Mouse (Mus musculus) neural tube, embryonic 10.5 days (tissue): ENCODE measurements around the gene Gm49776.

Experiments
- DNase-seq: peaks from one replicate; pipeline ENCODE4 v3.0.0-alpha.2; 2017; ENCODE audit warnings: low spot score; ENCODE audit errors: extremely low spot score

The Gm49776 gene

DNA sequence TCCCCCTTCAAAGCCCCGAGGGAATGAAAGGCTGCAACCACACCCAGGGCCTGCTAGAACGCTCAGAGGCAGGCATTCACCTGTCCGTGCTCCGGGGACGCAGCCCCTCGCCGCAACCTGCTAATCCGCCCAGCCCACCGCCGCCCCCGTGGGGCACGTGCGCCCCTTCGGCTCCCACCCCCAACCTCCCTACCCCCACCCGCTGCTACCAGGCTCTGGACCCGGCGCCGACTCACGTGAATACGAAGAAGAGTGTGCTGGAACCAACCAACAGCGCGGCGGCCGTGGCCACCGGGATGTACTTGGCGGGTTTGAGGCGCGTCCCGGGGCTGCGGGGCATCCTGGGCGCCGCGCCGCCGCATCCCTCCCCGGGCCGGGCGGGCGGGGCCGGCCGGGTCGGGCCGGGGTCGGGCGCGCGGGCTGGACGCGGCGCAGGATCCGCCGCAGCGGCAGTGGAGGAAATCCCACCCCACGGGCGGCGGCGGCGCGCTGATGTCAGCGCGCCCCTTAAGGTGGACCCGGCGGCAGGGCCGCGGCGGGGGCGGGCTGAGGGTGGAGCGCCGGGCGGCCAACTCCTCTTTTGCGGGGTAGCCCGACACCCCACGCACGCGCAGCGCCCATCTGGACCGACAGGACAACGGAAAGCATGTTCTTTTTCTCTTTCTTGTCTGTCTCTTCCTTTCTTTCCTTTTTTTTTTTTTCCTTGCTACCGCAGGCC lies 23.3 kb downstream of the Gm49776 start, which contains the start of gene Zdhhc8:
Zdhhc8 (minus strand) TSS at position 466 of the 718 bp plus-strand sequence.
- DNase-seq = peak; percentile 67

GRCm38 (mm10) chr16:18233919-18234670 lies 24.0 kb downstream of the Gm49776 start:
- no peak for DNase-seq

DNA sequence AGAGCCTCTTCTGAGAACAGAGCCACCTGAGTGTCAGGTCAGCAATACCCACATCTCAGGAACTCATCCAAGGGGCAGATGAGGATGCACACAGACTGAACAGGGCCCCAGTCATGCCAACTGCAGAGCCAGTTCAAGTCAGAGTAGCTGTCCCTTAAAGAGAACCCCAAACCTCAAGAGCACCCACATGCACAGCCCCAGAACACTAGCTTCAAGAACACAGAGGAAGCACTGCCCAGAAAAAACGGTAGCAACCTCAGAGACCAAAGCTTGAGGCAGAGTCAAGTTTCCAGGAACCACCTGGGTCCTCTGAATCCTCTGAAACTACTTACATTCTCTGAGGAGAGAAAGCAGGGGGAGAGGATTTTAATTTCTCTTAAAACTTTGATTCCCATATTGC lies 24.7 kb downstream of the Gm49776 start:
- DNase-seq = no peak

- no peak for DNase-seq
Observed at GRCm38 (mm10) chr16:18231451-18231850, 26.7 kb downstream of the Gm49776 start.

- no peak for DNase-seq
Observed at GRCm38 (mm10) chr16:18231047-18231446, 27.1 kb downstream of the Gm49776 start.

- DNase-seq = no peak
Observed at GRCm38 (mm10) chr16:18230617-18231016, 27.5 kb downstream of the Gm49776 start.

- DNase-seq = no peak
Observed at GRCm38 (mm10) chr16:18229622-18230021, 28.5 kb downstream of the Gm49776 start.

DNA sequence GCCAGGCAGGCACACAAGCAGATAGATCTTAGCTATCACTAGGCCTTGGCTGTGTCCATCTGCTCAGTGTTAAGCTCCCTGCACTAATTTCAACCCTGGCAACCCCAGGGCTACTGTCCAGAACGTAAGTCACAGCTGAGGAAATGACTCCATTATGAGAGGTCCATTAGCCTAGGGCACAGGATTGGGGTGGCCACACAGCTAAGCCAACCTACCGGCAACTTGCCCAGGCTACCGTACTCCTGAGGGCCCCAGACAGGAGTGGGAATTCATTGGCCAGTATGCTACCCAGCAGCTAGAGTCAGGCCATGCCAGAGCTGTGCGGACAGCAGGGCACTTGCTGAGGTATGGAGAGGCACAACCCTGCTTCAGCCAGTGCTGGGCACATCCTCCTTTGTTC lies 29.3 kb downstream of the Gm49776 start:
- no peak for DNase-seq

GRCm38 (mm10) chr16:18227897-18228422 lies 30.2 kb downstream of the Gm49776 start:
- DNase-seq = no peak

DNA sequence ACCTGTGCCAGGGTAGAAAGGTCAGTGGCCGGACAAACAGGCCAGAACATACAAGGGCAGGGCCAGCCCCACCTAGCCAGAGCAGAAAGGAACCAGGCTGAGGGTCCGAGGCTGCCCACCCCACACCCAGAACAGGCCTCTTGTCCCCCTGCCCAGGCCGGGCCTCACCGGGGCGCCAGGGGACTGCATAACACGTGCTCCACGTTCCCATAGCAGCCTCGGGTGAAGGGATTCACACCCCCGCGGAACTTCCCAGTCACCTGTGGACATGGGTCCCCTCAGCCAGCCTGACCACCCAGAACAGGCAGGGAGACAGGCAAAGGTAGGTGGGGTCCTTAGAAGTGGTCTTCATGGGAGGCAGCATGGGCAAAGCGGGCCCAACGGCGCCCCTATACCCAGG lies 30.9 kb downstream of the Gm49776 start:
- DNase-seq = no peak

DNA sequence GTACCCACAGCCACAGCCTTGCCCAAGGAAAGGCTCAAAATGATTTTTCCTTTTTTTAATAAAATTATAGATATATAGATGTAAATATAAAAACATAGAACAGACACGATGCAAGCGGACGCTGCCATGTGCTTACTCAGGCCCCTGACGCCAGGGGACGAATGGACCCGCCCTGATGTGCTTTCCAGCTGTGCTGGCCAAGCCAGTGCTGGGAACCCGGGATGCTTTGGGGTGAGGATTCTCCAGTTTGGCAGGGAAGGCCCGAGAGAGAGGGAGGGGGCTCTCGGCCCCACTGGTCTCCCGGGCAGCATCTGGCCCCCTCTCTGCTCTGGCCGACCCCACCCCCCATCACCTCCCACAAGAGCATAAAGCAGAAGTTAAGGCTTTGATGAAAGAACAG lies 35.9 kb downstream of the Gm49776 start:
- no peak for DNase-seq

DNA sequence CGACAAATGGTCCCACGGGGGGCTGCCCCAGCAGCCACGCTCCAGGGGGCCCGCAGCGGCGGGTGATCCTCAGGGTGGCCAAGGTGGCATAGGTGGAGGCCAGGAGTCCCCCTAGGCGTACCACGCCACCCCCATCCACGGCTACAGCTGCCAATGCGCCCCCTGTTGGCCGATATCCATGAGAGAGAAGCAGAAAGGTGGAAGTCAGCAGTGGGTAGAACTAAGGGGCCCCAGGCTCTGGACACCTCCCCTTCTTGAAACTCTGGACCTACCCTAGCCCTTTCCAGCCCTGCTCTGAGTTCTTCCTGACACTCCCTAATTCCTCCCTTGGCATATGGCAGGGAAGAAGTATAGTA lies 36.6 kb downstream of the Gm49776 start:
- DNase-seq = no peak

GRCm38 (mm10) chr16:18220856-18221542 lies 37.1 kb downstream of the Gm49776 start:
- DNase-seq = no peak

DNA sequence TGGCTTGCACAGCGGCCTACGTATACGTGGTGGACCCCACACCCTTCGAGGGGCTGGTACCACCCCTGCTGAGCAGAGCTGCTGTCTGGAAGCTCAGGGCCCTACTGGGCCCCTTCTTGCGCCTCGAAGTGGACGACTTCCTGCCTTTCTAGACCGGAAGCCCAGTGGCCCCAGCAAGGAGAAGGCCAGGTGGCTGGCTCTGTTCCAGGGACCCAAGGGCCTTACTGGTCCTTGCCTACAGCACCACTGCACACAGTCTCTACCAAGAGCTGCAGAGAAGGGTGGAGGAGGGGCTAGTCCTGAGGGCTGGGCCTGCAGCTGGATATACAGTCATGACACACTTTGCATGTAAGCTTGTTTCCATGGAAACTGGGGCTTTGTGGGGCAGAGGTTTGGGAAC lies 38.1 kb downstream of the Gm49776 start:
- DNase-seq = no peak

DNA sequence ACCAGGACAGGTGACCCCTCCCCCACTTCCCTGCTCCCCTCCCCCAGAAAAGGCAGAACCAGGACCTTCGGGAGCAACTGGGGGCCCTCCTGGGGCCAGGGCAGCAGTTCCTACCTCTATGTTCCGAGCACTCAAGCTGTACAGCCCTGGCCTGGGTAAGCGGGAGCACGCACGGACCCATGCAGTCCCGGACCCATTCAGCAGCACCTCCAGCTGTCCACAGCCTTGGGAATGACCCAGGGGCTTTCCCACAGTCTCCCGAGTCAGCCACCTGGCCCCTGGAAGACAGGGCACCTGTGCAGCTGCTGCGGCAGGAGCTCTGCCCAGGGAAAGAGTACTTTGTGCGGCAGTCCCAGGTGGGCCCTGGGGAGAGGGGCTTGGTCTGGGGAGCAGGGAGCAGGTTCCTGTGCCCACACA lies 39.5 kb downstream of the Gm49776 start:
- no peak for DNase-seq

GRCm38 (mm10) chr16:18217579-18217978 lies 40.5 kb downstream of the Gm49776 start, which contains the start of gene Ccdc188:
Ccdc188 (plus strand) TSS chr16:18217879.
- no peak for DNase-seq

DNA sequence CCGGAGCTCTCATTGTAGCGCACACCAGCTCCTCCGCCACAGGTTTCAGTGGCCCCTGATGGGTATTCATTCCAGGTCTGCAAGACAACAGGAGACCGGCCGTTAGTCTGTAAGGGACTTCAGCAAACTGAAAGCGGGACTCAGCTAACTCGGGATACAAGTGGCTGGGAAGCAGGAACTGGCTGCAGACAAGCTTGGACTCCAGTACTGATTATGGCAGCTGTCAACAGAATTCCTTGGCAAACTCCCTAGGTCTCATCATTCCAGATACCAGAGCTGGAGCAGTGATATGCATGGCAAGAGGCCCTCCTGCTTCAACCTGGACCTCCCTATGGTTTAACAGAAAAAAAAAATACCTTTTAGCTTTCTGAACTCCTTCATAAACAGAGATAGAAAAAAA lies 43.3 kb downstream of the Gm49776 start:
- DNase-seq = no peak

DNA sequence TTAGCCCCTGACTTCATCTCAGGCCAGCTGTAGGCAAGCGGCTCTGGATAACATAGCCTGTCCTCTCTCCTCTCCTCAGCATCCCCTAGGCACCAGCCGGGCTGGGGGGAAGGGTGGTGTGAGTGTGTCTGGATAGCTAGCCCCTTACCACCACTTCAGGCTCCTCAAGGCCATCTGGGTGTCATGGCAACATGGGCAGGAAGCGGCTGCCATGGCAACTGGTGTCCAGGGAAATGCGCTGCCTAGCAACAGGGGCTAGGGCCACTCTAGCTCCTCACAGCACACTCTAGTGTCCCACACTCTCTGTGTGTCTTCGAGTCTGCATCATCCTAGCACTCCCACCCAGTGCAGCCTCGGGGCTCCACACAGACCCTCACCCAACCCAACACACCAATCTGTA lies 44.4 kb downstream of the Gm49776 start:
- DNase-seq = peak; percentile 85

DNA sequence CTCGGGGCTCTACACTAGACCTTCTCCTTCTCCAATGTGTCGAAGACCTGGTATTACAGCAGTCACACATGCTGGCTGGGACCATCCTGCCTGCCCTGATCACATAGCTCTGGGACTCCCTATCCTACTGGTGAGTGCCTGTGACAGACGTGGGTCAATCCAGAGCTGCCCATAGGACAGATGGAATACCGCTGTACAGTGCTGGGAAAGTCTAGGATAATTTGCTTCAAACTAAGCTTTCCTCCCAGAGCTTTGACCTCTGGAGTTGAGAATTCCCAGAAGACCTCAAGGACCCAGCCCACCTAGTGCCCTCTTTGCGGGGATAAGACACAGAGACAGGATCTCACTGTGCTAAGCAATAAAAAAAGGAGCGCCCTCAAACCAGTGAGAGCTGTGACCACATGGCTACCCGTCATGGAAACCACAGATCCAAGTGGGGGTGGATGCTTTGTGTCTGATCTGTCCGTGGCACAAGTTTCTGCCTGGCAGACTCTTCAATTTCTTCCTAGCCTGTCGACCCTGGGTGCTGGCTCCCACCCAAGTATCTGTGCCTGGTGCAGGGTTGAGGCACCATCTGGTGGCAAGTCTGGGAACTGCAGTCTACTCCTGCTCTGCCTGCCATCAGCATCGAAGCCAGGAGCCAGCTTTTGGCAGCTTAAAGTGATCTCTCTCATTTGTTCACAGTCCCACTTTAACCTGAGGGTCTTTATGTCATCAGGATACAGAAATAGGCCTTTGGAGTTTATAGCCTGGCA lies 46.5 kb downstream of the Gm49776 start:
- DNase-seq = peak; percentile 91

DNA sequence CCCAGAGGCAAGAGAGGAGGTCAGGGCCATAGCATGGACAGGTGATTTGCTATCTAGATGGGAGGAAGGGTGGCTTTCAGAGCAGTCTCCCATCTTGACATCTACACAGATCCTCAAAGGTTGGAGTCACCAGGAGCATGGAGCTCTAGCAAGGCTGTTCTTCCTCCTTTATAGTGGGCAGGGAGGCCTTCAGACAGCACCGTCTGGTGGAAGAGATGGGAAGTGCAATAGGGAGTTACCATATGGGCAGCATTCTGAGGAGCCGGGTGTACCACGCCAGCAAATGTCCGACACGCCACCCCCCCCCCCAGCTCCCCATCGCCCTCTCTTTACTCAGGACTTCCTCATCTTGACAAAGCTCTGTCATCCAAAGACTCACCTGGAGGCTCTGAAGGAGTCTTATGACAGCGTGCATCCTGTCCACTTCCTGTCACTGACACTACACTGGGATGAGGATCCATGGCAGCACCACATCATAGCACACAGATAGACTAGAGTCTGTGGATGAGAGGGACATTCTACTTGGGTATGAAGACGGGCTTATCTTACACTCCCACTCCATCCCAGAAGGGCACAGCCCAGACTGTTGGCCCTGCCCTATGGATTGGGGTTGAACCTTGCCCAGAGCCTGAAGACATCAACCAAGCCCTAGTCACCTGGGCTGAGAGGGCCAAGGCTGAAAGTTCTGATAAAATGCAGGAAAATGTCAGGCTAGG lies 47.3 kb downstream of the Gm49776 start:
- DNase-seq = peak; percentile 65
